Mouse (Mus musculus): Measurements from ENCODE around the gene Rgs14. TPM values are rescaled to one million over a fixed set of nuclear protein-coding genes. Genes with fewer than 3 reads are reported as not detected.
A peak's percentile ranks its signal among the peaks of the same experiment; 100 is the strongest.

The Rgs14 gene
- total and polyA plus RNA-seq, 3 experiments: 14.4 to 20.5 TPM; not detected in 1

- TF ChIP-seq MAFK (IDR thresholded peaks at IDR 0.05; ENCODE audit: borderline replicate concordance, low read depth, low read length): no peak
- TF ChIP-seq SMC3 (IDR thresholded peaks at IDR 0.05; ENCODE audit: low read depth, low read length): no peak
- no peak for TF ChIP-seq GATA1 (IDR thresholded peaks at IDR 0.05; ENCODE audit: low read depth, low read length)
- TF ChIP-seq JUND (IDR thresholded peaks at IDR 0.05; ENCODE audit: low read depth, low read length): no peak
- TF ChIP-seq ZNF384 (IDR thresholded peaks at IDR 0.05; ENCODE audit: low read depth, low read length): no peak
- TF ChIP-seq TCF12 (IDR thresholded peaks at IDR 0.05; ENCODE audit: low read depth, low read length): peak; percentile 71
- peak; percentile 90 for TF ChIP-seq BHLHE40 (IDR thresholded peaks at IDR 0.05; ENCODE audit: borderline replicate concordance, low read depth, low read length)
Observed at GRCm38 (mm10) chr13:55321434-55322129, 48.0 kb upstream of the Rgs14 start, which contains the start of gene Rab24 (continued).

GRCm38 (mm10) chr13:55322130-55322825, 47.3 kb upstream of the Rgs14 start:
- Histone ChIP-seq H3K27ac (ENCODE audit: control insufficient read depth, low read depth, low read length) (peak overlapping the region; percentile 51), H3K9me3 (replicated peaks; ENCODE audit: insufficient read depth, low read length) (no peaks in the 10 kb centered on the region), H3K79me2 (ENCODE audit: control insufficient read depth, insufficient read depth, low read length, poor library complexity) (peaks cover 32% of the 10 kb centered on the region), H3K4me1 (ENCODE audit: control insufficient read depth in 1 of 2, insufficient read depth in 2 of 2, low read length in 2 of 2) (peaks cover 0 to 18% of the 10 kb centered on the region in 2 experiments; a peak in 2 of 4 replicates), H3K4me3 (ENCODE audit: control insufficient read depth in 1 of 2, insufficient read depth in 1 of 2, low read depth in 2 of 2, low read length in 2 of 2) (peak overlapping the region; percentile 95 to 99), H3K27me3 (ENCODE audit: control insufficient read depth in 1 of 2, insufficient read depth in 2 of 2, low read length in 2 of 2) (no peaks in the 10 kb centered on the region), H3K36me3 (ENCODE audit: control insufficient read depth in 1 of 2, insufficient read depth in 2 of 2, low read length in 2 of 2) (peaks cover 4 to 11% of the 10 kb centered on the region in 2 experiments; a peak in 3 of 4 replicates), H3K9ac (ENCODE audit: control insufficient read depth, low read depth, low read length, poor library complexity, severe bottlenecking) (peak overlapping the region; percentile 87)
- peak; percentile 68 for DNase-seq (ENCODE audit: low read depth, low spot score)
- peak; percentile 21 for TF ChIP-seq SIN3A (IDR thresholded peaks at IDR 0.05; ENCODE audit: low read length)
- peak; percentile 19 to 61 (median 43); a peak in 5 of 6 replicates for TF ChIP-seq CTCF (IDR thresholded peaks at IDR 0.05 in 2 of 3, conservative IDR thresholded peaks at IDR 0.05 in 1 of 3; ENCODE audit: control insufficient read depth in 1 of 3, insufficient read depth in 1 of 3, low read depth in 2 of 3, low read length in 3 of 3, poor library complexity in 1 of 3, severe bottlenecking in 1 of 3)
- no peak; the same call in 1 of the 2 replicates for TF ChIP-seq ELF1 (IDR thresholded peaks at IDR 0.05; ENCODE audit: low read depth, low read length)
- TF ChIP-seq RAD21 (IDR thresholded peaks at IDR 0.05; ENCODE audit: low read depth, low read length): peak; percentile 15
- peak; percentile 38; the same call in 1 of the 2 replicates for TF ChIP-seq MXI1 (IDR thresholded peaks at IDR 0.05; ENCODE audit: low read depth, low read length)
- peak; percentile 38 for TF ChIP-seq SMC3 (IDR thresholded peaks at IDR 0.05; ENCODE audit: low read depth, low read length)
- TF ChIP-seq NELFE (IDR thresholded peaks at IDR 0.05; ENCODE audit: low read depth, low read length): no peak
- no peak for TF ChIP-seq HCFC1 (IDR thresholded peaks at IDR 0.05; ENCODE audit: low read depth, low read length)
- no peak for TF ChIP-seq MYC (IDR thresholded peaks at IDR 0.05; ENCODE audit: low read depth, low read length)
- no peak for TF ChIP-seq CHD2 (IDR thresholded peaks at IDR 0.05; ENCODE audit: low read length)
- TF ChIP-seq TCF12 (IDR thresholded peaks at IDR 0.05; ENCODE audit: low read depth, low read length): 0 out of 2 replicates have a peak, but pooled peaks have one; percentile 3
- TF ChIP-seq MAFK (IDR thresholded peaks at IDR 0.05; ENCODE audit: borderline replicate concordance, low read depth, low read length): no peak
- TF ChIP-seq POLR2A (IDR thresholded peaks at IDR 0.05; ENCODE audit: control insufficient read depth in 1 of 2, insufficient read depth in 1 of 2, low read depth in 1 of 2, low read length in 2 of 2, poor library complexity in 1 of 2): no peak; a peak in 1 of 4 replicates
- TF ChIP-seq EP300 (IDR thresholded peaks at IDR 0.05; ENCODE audit: low read depth in 1 of 2, low read length in 2 of 2): no peak
- no peak for TF ChIP-seq TBP (IDR thresholded peaks at IDR 0.05; ENCODE audit: low read depth, low read length)
